Mouse (Mus musculus) c-Kit-positive CD71-negative TER-119-negative erythroid progenitor cells, embryonic 14.5 days (primary cell): Measurements from ENCODE around the gene Ak1.

ENCODE experiments used
- DNase-seq: peaks from one replicate; pipeline ENCODE4 v3.0.0-alpha.2; 2013; ENCODE audit warnings: low read depth

Ak1 gene

DNA sequence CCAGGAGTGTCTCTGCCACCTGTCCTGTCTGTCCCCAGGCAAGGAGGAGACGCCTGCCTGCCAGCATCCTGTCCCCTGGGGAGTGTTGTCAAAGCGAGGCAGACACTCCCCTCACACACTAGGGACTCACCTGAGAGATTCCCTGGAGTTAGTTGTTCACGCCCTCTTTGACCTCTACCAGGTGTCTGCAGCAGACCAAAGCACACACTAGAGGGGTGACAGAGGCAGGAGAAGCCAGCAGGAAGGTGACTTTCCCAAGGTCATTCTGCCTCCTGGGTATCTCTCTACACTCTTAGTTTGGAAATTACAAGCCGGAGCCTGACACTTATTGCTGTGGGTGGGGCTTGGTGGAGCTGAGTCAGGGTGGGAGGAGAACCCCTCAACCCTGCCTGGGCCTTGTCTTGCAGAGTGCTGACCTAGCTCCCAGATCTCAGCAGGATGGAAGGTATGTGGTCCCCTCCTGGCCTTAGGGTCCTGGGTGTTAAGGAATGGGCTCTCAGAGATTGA, 6.5 kb downstream of the Ak1 start:
- DNase-seq = no peak

DNA sequence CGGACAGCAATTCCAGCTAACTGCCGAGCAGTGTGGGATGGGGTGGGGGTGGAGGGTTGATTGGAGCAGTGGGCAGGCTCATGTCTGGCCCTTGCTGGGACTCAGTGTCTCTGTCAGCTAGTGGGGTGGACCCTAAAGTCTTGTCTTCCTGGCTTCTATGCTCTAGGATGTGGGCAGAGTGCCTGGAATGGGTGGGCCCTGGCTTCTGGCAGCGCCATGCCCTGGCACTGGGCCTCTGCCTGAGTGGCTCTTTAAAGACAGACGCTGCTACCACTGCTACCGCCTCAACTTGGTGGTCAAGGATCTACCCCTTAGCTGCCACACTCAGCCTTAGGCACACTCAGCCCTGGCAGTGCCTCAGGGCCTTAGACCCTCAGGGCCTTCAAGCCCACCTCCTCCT, 7.2 kb downstream of the Ak1 start:
- DNase-seq = no peak

DNA sequence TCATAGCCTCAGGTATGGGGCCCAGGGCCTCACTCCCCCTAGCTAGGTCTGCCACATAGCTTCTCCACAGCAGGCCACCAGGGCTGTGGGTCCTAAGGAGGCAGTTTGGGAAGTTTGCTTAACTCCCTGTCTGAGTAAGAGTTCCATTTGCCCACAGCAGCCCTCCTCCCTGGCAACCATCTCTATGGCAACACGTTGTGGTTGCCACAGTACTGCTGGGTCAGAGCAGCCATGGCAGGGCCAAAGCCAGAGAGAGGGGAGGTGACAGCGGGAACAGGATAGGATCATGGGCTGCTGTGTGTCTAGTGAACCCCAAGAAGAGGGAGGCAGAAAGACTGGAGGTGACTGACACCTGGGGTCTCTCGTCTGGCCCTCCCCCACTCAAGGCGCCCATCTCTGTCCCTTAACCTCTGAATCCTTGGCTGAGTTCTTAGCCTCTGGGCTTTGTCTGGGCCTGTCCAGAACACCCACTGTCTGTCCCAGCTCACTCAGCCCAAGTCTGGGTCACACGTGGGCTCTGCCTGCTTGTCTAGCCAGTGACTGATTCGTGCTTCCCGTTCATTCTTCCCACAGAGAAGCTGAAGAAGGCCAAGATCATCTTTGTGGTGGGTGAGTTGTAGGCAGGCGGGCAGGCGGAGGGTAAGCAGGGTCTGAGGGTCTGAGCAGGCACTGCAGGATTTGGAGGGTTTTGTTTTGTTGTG, 7.9 kb downstream of the Ak1 start:
- DNase-seq = no peak

DNA sequence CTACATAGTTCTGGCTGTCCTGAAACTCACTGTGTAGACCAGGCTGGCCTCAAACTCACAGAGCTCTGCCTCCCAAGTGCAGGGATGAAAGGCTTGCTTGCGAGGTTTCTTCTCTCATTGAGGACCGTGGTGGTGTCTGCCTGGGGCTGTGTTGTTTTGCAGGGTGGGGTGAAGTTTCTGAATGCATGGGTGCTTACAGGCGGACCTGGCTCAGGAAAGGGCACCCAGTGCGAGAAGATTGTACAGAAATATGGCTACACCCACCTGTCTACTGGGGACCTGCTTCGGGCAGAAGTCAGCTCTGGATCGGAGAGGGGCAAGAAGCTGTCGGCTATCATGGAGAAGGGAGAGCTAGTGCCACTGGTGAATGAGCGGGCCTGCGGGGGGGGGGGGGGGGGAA, 8.5 kb downstream of the Ak1 start:
- DNase-seq = no peak

DNA sequence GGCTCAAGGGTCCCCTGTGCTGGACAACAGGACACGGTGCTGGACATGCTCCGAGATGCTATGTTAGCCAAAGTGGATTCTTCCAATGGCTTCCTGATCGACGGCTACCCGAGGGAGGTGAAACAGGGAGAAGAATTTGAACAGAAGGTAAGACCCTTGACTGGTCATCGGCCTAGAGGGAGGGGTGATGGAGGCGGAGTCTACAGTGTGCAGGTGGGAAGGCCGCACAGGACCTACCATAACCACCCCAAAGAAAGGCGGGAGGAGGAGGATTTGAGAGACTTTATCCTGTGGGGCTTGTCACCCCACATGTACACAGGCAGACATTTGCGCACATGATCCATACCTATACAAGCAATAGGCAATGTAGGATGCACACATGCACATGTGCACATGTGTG, 9.5 kb downstream of the Ak1 start:
- no peak for DNase-seq

DNA sequence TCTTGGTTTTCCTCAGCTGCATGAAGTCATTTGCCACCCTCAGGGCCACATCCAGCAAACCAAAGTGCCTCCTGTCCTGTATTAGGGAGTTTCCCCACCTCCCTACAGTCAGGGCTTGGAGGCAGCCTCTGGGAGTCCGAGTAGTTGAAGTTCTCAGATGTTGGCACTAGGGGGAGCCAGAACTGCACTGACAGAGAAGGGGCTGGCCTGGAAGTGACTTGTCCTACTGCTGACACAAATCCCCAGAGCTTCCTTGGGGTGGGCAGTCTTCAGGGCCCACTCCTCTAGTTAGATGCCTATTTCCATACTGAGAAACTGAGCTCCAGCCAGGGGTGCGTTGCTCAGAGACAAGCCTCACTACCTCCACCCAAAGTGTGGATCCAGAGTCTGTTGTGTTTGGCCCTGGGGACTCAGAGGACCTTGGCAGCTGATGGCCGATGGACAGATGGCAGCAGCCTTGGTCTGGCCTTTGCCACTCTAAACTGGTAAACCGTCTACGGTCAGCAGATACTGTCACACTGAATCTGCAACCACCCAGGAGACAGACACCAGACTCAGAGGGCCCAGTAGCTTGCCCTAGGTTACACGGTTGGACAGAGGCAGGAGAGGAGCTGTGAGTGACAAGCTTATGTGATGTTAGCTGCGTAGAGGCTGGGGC, 10.3 kb downstream of the Ak1 start:
- peak; percentile 87 for DNase-seq

DNA sequence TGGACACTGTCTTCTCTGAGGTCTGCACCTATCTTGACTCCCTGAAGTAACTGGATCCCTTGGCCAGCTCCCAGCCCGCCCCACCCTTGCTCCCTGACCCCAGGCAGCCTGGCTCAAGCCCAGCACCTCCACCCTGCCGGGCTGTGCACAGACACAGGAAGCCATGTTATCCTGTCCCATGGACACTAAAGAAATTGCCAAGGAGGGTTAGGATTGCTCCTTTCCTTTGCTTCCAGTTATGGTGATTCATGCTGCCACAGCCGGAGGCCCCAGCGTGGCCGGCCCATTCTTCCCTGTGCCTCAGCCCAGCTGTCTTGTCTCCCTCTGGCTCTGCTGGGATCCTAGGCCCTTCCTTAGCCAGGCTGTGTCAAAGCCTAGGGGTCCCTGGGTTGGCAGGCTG, 12.1 kb downstream of the Ak1 start:
- no peak for DNase-seq

DNA sequence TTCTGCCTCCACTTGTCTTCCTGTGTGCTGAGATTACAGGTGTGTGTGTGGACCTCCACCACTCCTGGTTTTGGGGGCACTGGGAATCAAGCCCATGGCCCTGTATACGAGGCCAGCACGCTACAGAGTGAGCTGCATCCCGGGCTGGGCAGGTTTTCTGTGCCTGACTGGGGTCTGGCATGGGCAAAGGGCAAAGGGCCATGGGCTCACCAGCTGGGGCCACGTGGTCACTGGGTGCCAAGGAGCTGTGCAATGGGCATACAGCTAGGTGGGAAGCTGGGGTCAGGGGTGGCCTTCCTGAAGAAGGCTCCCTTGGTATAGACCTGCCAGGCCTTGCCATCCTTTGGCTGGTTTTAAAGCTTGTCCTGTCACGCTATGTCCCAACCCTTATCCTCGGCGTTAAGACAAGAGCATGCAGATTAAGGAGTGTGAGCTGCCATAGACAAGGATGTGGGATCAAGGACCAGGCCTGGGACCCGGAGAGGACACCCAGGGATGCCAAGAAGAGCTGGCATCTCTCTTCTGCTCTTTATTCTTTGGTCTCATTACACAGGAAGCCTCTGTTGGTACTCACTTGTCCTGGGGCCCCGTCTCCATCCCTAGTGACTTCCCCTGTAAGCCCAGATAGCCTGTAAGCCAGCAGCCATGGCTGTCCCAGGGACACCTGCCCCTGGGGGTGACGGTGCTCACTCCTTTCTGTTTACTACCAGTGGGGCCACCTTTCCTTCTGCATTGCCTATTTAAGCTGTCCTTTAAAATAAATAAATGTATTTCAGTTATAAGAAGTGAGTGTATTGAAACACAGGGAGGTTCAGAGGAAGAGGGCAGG, 12.9 kb downstream of the Ak1 start:
- no peak for DNase-seq

DNA sequence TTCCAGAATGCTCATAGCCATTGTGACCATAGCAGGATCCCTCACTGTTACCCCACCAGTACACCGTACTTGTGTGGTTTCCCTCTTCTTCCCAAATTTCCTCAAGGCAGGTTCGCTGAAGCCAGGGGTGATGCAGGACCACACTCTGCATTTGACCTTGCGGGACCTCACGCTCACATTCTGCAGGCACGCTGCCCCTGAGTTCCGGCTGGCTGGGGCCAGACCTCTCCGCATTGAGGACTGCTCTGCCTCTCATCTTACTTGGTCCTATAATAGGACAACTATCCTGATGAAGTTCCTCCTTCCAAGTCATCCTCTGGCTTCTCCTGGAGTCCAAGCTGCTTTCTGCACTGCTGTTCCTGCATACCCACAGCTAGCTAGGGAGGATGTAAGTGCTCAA, 15.1 kb downstream of the Ak1 start:
- no peak for DNase-seq

DNA sequence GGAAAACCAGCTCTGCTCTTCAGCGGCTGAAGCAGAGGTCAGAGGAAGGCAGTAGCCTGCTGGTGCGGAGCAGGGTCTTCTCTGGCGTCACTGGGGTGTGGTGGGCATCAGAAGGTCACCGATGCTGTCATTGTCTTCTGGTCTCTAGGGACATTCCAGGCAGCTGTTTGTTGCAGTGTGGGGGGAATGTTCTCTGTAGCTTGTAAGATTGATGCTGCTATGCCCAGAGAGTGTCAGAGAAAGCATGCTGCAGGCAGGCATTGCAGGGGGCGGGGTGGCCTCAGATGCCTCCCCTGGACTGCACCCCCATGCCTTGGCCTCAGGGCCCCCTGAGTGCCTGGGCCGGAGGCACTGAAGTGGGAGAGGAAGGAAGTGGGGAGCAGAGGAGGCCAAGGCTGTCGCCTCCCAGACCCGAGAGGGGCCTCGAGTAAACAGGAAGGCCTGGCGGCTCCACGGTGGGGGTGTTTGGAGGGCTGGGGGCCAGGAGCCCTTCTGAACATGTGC, 16.3 kb downstream of the Ak1 start:
- DNase-seq = peak; percentile 64

DNA sequence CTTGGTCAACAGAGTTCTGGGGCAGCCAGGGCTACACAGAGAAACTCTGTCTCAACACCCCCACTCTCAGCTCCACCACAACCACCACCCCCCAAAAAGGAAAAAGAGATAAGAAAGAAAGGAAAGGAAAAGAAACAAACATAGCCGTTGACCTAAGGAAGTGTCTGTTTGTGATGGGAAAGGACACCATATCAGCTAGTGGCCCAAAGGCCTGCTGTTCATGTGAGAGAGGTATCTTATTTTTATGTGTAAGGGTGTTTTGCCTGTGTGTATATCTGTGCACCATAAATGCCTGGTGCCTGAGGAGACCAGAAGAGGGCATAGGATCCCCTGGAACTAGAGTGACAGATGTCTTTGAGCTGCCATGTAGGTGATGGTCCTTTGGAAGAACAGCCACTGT, 18.1 kb downstream of the Ak1 start:
- no peak for DNase-seq

DNA sequence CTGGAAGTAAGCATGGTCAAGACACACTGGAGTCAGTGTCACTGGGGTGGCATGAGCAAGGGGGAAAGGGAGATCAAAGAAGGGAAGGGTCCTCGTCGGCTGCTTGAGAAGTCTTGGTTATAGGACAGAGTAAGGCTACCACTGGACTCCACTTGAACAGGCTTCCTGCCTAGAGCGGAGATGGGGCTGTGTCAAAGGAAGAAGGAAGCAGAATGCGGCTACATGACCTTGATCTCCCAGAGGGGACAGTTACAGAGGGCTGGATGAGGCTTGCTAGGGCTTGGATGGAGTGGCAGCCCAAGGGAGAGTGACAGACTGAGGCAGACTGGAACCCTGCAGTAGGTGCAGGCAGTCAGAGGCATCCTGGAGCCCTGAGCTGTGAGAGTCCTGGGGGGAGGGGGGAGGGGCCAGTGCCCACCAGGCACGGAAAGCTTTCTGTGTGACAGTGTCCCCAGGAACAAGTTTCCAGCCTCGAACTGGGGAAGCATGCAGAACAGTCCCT, 19.0 kb downstream of the Ak1 start:
- no peak for DNase-seq

DNA sequence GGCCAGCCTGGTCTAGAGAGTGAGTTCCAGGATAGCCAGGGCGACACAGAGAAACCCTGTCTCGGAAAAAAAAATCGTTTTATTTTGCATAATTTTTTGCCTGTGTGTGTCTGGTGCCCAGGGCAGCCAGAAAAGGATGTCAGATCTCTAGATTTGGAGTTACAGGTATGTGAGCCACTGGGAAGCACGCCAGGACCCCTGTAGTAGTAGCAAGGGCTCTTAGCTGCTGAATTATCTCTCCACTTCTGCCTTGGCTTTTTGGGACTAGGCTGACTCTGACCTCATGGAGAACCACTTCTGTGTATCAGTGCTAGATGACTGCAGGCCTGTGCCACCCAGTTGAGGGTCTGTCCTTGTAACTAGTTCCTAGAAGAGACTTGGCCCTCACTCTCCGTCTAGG, 20.3 kb downstream of the Ak1 start:
- DNase-seq = no peak

DNA sequence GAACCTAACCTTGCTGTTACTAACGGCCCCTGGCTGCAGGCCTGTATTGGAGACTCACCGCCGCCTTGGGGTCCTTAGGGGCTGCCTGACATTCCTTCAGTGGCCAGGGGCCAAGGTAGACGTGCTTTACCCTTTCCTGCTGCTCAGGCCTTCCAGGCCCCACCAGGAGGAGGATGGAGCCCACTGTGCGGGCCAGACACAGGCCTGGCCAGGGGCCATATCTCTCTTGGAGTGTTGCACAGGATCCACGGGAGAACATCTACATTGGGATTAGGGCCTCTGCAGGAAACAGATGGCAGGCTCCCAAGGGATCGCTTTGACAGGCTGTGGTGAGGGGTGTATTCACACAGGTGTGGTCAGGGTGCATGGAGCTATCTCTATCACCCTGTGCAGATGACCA, 21.3 kb downstream of the Ak1 start:
- no peak for DNase-seq

DNA sequence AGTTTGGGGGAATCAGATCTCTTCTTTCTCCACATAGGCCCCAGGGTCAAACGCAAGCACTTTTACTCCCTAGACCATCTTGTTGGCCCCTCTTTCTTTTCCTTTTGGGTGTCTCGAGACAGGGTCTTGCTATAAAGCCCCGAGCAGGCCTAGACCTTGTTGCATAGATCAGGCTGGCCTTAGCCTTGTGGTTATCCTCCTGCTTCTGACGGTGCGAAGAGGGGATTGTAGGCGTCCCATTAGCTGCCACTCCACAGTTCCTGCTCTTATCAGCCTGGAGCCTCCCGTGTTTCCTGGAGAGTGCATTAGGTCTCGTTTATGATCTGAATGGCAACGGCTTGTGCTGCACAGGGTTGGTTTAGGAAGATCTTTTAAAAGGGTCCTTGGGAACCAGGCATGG, 22.5 kb downstream of the Ak1 start:
- no peak for DNase-seq

DNA sequence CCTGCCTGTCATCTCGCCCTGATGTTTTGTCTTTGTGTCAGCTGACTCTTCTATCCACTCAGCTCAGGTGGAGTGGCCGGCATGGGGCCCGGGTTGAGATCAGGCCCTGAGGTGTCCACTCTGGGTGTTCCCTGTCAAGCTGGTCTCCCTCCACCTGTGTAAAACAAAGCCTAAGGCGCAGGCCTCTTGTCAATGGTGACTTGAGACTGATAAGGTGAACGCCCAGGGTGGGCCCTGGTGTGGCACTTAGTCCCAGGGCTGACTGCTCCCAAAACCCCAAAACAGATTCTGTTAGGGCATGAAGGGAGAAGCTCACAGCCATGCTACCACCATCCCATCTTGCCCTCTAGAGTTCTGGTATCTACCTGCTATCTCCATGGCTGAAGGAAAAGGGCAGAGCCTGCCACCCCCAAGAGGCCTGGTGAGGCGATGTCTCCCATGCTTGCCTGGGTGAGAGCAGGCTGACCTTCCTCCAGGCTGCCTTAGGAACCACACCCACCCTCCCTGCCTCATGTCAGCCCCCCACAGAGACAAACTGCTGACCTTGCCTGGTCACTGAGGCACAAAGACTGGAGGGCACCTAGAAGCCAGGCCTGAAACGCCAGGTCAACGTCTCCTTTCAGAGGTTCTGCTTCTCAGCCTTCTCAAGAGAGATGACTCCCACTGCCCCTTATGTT, 23.4 kb downstream of the Ak1 start:
- no peak for DNase-seq

DNA sequence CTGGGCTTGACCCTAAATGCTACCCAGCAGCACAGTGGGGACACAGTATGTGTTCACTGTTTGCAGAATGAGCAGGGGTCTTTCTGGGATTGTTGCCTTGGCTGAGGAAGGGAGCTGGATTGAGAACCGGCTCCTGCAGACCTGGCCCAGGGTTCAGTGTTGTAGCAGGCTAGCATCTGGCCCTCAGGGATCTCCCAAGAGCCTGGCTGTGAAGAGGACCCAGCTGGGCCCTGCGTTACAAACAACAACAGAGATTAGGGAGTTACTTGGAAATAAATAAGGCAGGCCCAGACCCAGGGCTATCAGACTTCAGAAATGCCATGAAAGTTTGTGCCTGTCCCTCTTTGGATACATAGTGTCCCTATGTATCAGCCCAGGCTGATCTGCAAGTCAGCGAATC, 24.1 kb downstream of the Ak1 start:
- DNase-seq = no peak

DNA sequence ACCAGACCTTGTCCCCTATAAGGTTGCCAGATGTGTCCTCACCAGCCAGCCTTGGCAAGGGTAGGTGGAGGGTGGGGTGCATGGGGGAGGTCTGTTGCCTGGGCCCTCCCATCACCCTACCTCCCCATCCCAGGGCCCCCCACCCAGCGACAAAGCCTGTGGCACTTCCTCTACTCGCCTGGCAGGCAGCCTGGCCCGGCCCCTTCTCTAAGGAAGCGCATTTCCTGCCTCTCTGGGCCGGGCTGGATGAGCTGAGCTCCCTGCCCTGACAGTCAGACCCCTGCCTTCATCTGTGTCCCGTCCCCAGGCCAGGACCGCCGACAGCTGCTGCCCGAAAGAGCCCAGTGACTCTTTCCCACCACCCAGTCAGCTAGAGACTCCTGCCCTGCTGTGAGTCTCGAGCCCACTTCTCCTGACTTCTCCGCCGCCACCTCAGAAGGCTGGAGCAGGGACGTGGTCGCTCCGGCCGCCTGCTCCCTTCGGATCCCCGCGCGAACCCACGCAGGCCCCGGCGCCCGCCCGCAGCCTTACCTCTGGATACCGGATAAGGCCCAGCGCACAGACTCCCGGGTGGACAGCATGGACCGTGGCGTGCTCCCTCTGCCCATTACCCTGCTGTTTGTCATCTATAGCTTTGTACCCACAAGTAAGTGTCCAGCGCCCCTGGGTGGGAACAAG, 25.0 kb downstream of the Ak1 start, which contains the start of gene Eng:
Gene Eng (plus strand): TSS at position 217 of the 678 bp plus-strand sequence.
- no peak for DNase-seq

DNA sequence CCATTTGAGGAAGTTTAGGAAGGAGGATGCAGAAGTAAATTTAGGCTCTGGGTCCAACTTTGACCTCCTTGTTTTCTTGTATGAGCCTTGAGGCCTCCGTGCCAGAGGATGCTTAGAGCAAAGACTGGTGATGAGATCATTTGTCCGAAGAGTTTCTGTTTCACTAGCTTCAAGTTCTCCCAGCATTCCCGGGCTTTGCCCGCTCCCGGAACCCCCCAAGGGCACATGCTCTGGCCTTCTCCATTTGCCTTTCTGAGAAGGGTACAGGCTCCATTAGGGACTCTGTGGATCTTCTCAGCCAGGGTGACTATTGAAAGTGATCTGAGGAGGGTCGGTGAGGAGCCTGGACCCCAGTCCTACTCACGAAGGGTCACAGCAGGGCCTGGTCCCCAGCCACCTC, 25.8 kb downstream of the Ak1 start:
- no peak for DNase-seq

DNA sequence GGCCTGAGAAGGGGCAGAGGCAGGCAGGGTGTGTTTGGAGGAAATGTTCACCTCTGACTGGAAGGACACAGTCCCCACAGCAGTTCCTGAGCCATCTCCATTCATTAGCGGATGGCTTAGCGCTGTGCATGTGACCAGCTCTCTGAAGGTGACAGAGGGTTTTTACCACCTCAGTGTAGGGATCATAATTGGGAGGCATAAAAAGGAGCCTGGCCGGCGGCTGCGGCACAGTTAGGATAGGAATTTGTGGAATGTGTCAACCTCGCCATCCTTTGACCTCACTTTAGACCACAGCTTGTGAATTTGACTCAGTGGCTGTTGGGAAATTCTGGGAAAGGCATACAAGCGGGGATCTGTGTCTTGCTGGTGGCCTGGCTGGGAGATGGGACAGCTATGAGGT, 32.2 kb downstream of the Ak1 start:
- DNase-seq = no peak

DNA sequence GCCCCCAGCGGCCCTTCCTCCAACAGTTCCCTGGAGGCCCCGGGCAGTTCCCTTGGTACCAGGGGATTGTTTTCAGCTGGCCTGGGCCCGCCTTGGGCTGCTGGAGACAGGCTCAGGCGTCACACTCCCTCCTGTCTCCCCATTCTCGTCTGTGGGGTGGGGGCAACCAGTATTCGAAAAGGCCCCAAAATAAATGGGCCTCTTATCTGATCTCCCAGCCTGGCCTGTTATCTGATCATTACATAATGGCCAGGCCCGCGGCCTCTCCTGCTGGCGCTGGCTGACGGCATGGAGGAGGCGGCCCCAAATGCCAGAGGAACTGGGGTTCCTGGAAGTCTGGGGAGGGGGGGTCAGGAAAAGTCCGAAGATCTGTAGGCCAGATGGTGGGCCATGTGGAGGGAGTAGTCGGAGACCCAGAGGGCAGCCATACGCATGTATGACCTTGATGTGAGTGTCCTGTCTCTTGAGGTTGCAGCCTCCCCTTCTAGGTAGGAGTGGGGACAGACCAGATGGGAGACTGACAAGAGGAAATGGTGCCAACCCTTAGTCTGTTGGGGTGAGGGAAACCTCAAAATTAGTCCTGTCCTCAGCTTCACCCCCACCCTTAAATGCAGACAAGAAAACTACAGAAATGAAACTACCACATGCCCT, 33.3 kb downstream of the Ak1 start:
- no peak for DNase-seq
